Mouse (Mus musculus) midbrain, embryonic 14.5 days (tissue): ENCODE measurements around the gene Pde4d. TPM values are rescaled to one million over a fixed set of nuclear protein-coding genes. Genes with fewer than 3 reads are reported as not detected.

ENCODE experiments used
- ATAC-seq: fragments of 200-750 bp; cut with Nextera tagmentation; 2 replicates; pipeline ENCODE4 v1.8.0; 2017; ENCODE audit warnings: moderate number of reproducible peaks, moderate library complexity; ENCODE audit not compliant: low FRiP score, low TSS enrichment
- DNase-seq: peaks from one replicate; pipeline ENCODE4 v3.0.0-alpha.2; 2015
- H3K27ac ChIP-seq: fragments of 300-500 bp; sonication (generic); replicated peaks from 2 replicates; pipeline ENCODE4 v1.5.1; 2014; ENCODE audit warnings: mild to moderate bottlenecking, low read depth, low read length, moderate library complexity
- H3K27me3 ChIP-seq: fragments of 300-500 bp; sonication (generic); 2 replicates; pipeline ENCODE4 v1.6.1; 2014; ENCODE audit warnings: low read length, control low read depth, mixed read lengths; ENCODE audit not compliant: control insufficient read depth, insufficient read depth
- H3K36me3 ChIP-seq: fragments of 300-500 bp; sonication (generic); 2 replicates; pipeline ENCODE4 v1.6.1; 2014; ENCODE audit warnings: low read length, control low read depth; ENCODE audit not compliant: control insufficient read depth, insufficient read depth
- H3K4me1 ChIP-seq: fragments of 300-500 bp; sonication (generic); 2 replicates; pipeline ENCODE4 v1.6.1; 2014; ENCODE audit warnings: mild to moderate bottlenecking, antibody characterized with exemption, low read length, control low read depth; ENCODE audit not compliant: control insufficient read depth, insufficient read depth
- H3K4me2 ChIP-seq: fragments of 300-500 bp; sonication (generic); 2 replicates; pipeline ENCODE4 v1.6.1; 2014; ENCODE audit warnings: mild to moderate bottlenecking, low read length, moderate library complexity
- H3K4me3 ChIP-seq: fragments of 300-500 bp; sonication (generic); replicated peaks from 2 replicates; pipeline ENCODE4 v1.5.1; 2014; ENCODE audit warnings: low read depth, low read length
- H3K9ac ChIP-seq: fragments of 300-500 bp; sonication (generic); replicated peaks from 2 replicates; pipeline ENCODE4 v1.6.1; 2014; ENCODE audit warnings: mild to moderate bottlenecking, low read length, moderate library complexity
- H3K9me3 ChIP-seq: fragments of 300-500 bp; sonication (generic); 2 replicates; pipeline ENCODE4 v1.6.1; 2016; ENCODE audit warnings: low read length, control low read depth, mixed read lengths; ENCODE audit not compliant: control insufficient read depth
- WGBS: fragments of 180-500 bp; shearing (Covaris S2); extraction: QIAGEN DNeasy Blood & Tissue Kit; methylation state at CpG from one replicate; pipeline ENCODE4 v1.1.7; 2014; 5-methylcytosine and 5-hydroxymethylcytosine counted together
- polyA plus RNA-seq: library from polyadenylated mRNA; unstranded; fragments of >200 nt; fragmentation: Nextera tagmentation; extraction: Ambion mirVana; gene quantifications from 2 replicates; pipeline ENCODE4 v1.2.1, GENCODE M21; 2014

Gene Pde4d
- polyA plus RNA-seq, 1 experiment from 2014 or later = 27.1 TPM

GRCm38 (mm10) chr13:109902855-109903763 is 1453.4 kb downstream of the Pde4d start:
- WGBS = under 1% methylated on average over 91 of the region's 91 CpGs
- Histone ChIP-seq H3K4me1 (peaks cover 10% of the 10 kb centered on the region), H3K27me3 (no peaks in the 10 kb centered on the region), H3K36me3 (no peaks in the 10 kb centered on the region), H3K4me3 (peak overlapping the region; percentile 77), H3K4me2 (peak overlapping the region; percentile 96), H3K9ac (peak overlapping the region; percentile 77), H3K9me3 (no peaks in the 10 kb centered on the region), H3K27ac (peak overlapping the region; percentile 78)
- ATAC-seq = peak; percentile 86
- DNase-seq = peak; percentile 83

GRCm38 (mm10) chr13:109903764-109904510 is 1454.2 kb downstream of the Pde4d start:
- no peaks in the 10 kb centered on the region for H3K9me3 ChIP-seq
- DNase-seq (no peak), ATAC-seq (no peak)
- H3K27ac ChIP-seq = no peak overlapping the region
- H3K36me3 ChIP-seq = no peaks in the 10 kb centered on the region
- H3K4me2 ChIP-seq = peak overlapping the region; percentile 96
- peak overlapping the region; percentile 77 for H3K9ac ChIP-seq
- peaks cover 10% of the 10 kb centered on the region for H3K4me1 ChIP-seq
- 45% methylated on average over 14 of the region's 14 CpGs for WGBS
- peak overlapping the region; percentile 77 for H3K4me3 ChIP-seq
- no peaks in the 10 kb centered on the region for H3K27me3 ChIP-seq

- ATAC-seq = no peak
- no peak overlapping the region for H3K27ac ChIP-seq
- DNase-seq = no peak
Observed at GRCm38 (mm10) chr13:109906342-109906888, 1456.7 kb downstream of the Pde4d start.

GRCm38 (mm10) chr13:109907634-109908033 is 1457.9 kb downstream of the Pde4d start:
- H3K4me2 ChIP-seq = no peak overlapping the region
- ATAC-seq (no peak), DNase-seq (peak; percentile 87)
- H3K9me3 ChIP-seq = no peaks in the 10 kb centered on the region
- H3K4me1 ChIP-seq = peaks cover 23% of the 10 kb centered on the region
- H3K36me3 ChIP-seq = no peaks in the 10 kb centered on the region
- 36% methylated on average over 9 of the region's 9 CpGs for WGBS
- no peak overlapping the region for H3K27ac ChIP-seq
- H3K9ac ChIP-seq = no peak overlapping the region
- no peaks in the 10 kb centered on the region for H3K27me3 ChIP-seq
- no peak overlapping the region for H3K4me3 ChIP-seq

More at GRCm38 (mm10) chr13:109906342-109906888, 1456.7 kb downstream of the Pde4d start:
- Histone ChIP-seq H3K4me3 (no peak overlapping the region), H3K4me1 (peaks cover 12% of the 10 kb centered on the region), H3K9ac (no peak overlapping the region), H3K9me3 (no peaks in the 10 kb centered on the region), H3K4me2 (no peak overlapping the region), H3K36me3 (no peaks in the 10 kb centered on the region), H3K27me3 (no peaks in the 10 kb centered on the region)
- WGBS = 89% methylated on average over 4 of the region's 4 CpGs

GRCm38 (mm10) chr13:109908386-109908785 is 1458.6 kb downstream of the Pde4d start:
- peaks cover 24% of the 10 kb centered on the region for H3K4me1 ChIP-seq
- no peak overlapping the region for H3K27ac ChIP-seq
- no peaks in the 10 kb centered on the region for H3K9me3 ChIP-seq
- DNase-seq (no peak), ATAC-seq (no peak)
- H3K27me3 ChIP-seq = no peaks in the 10 kb centered on the region
- H3K4me2 ChIP-seq = no peak overlapping the region
- no peak overlapping the region for H3K9ac ChIP-seq
- H3K4me3 ChIP-seq = no peak overlapping the region
- WGBS = 92% methylated on average over 3 of the region's 3 CpGs
- no peaks in the 10 kb centered on the region for H3K36me3 ChIP-seq

GRCm38 (mm10) chr13:109909111-109909510 is 1459.4 kb downstream of the Pde4d start:
- H3K9ac ChIP-seq = no peak overlapping the region
- H3K36me3 ChIP-seq = no peaks in the 10 kb centered on the region
- H3K4me2 ChIP-seq = no peak overlapping the region
- DNase-seq (no peak), ATAC-seq (no peak)
- 84% methylated on average over 8 of the region's 8 CpGs for WGBS
- H3K9me3 ChIP-seq = no peaks in the 10 kb centered on the region
- H3K27me3 ChIP-seq = no peaks in the 10 kb centered on the region
- H3K4me1 ChIP-seq = peaks cover 17% of the 10 kb centered on the region
- no peak overlapping the region for H3K27ac ChIP-seq
- H3K4me3 ChIP-seq = no peak overlapping the region

- Histone ChIP-seq H3K27ac (no peak overlapping the region), H3K4me2 (no peak overlapping the region), H3K9ac (no peak overlapping the region), H3K27me3 (no peaks in the 10 kb centered on the region), H3K4me1 (peaks cover 15% of the 10 kb centered on the region), H3K4me3 (no peak overlapping the region), H3K36me3 (no peaks in the 10 kb centered on the region), H3K9me3 (no peaks in the 10 kb centered on the region)
- ATAC-seq = no peak
- WGBS = 95% methylated on average over 8 of the region's 8 CpGs
- no peak for DNase-seq
Observed at GRCm38 (mm10) chr13:109910915-109911314, 1461.2 kb downstream of the Pde4d start.

- ATAC-seq = no peak
- Histone ChIP-seq H3K27ac (0 out of 2 replicates have a peak overlapping the region, but pooled peaks have one; percentile 37), H3K9me3 (no peaks in the 10 kb centered on the region), H3K36me3 (no peaks in the 10 kb centered on the region), H3K4me3 (no peak overlapping the region), H3K27me3 (no peaks in the 10 kb centered on the region), H3K4me2 (no peak overlapping the region), H3K9ac (no peak overlapping the region), H3K4me1 (peaks cover 15% of the 10 kb centered on the region)
- no peak for DNase-seq
- 84% methylated on average over 4 of the region's 4 CpGs for WGBS
Observed at GRCm38 (mm10) chr13:109912635-109913034, 1462.9 kb downstream of the Pde4d start.
